Mouse (Mus musculus): ENCODE results near the gene Ppy. TPM values are rescaled to one million over a fixed set of nuclear protein-coding genes. Genes with fewer than 3 reads are reported as not detected.
A peak's percentile ranks its signal among the peaks of the same experiment; 100 is the strongest.

Ppy gene
- polyA plus RNA-seq, 1 experiment from 2014 or later = not detected

- no peaks in the 10 kb centered on the region for H3K36me3 ChIP-seq (ENCODE audit: control insufficient read depth, insufficient read depth)
- no peaks in the 10 kb centered on the region for H3K9me3 ChIP-seq (replicated peaks; ENCODE audit: control insufficient read depth, low read length)
- no peak overlapping the region for H3K27ac ChIP-seq (ENCODE audit: low read length)
- peak overlapping the region; percentile 62 for H3K9ac ChIP-seq (ENCODE audit: low read length)
- H3K27me3 ChIP-seq (ENCODE audit: control insufficient read depth, insufficient read depth, low read length) = peaks cover 2% of the 10 kb centered on the region; the same call in 1 of the 2 replicates
- ATAC-seq (replicated peaks; ENCODE audit: extremely low read depth, insufficient read depth, low FRiP score) = no peak; the same call in 1 of the 2 replicates
- H3K4me1 ChIP-seq (ENCODE audit: control insufficient read depth, insufficient read depth, low read length) = peaks cover 4% of the 10 kb centered on the region; the same call in 1 of the 2 replicates
- peak overlapping the region; percentile 83 for H3K4me2 ChIP-seq (ENCODE audit: low read depth, low read length)
- H3K4me3 ChIP-seq (ENCODE audit: low read length) = peak overlapping the region; percentile 47
- 5% methylated on average over 22 of the region's 23 CpGs for WGBS
Observed at GRCm38 (mm10) chr11:102061236-102061940, 39.7 kb downstream of the Ppy start.

- ATAC-seq (replicated peaks; ENCODE audit: extremely low read depth, insufficient read depth, low FRiP score) = no peak
- WGBS = 28% methylated on average over 9 of the region's 9 CpGs
- H3K36me3 ChIP-seq (ENCODE audit: control insufficient read depth, insufficient read depth) = no peaks in the 10 kb centered on the region
Observed at GRCm38 (mm10) chr11:102053847-102054246, 47.3 kb downstream of the Ppy start.

GRCm38 (mm10) chr11:102053183-102053582 is 47.9 kb downstream of the Ppy start:
- Histone ChIP-seq H3K27ac (ENCODE audit: low read length) (no peak overlapping the region), H3K9me3 (replicated peaks; ENCODE audit: control insufficient read depth, low read length) (no peaks in the 10 kb centered on the region), H3K4me2 (ENCODE audit: low read depth, low read length) (no peak overlapping the region), H3K4me1 (ENCODE audit: control insufficient read depth, insufficient read depth, low read length) (peaks cover 2% of the 10 kb centered on the region; the same call in 1 of the 2 replicates), H3K27me3 (ENCODE audit: control insufficient read depth, insufficient read depth, low read length) (peaks cover 2% of the 10 kb centered on the region; the same call in 1 of the 2 replicates), H3K36me3 (ENCODE audit: control insufficient read depth, insufficient read depth) (no peaks in the 10 kb centered on the region), H3K4me3 (ENCODE audit: low read length) (no peak overlapping the region), H3K9ac (ENCODE audit: low read length) (no peak overlapping the region)
- no peak for ATAC-seq (replicated peaks; ENCODE audit: extremely low read depth, insufficient read depth, low FRiP score)
- WGBS = 61% methylated on average over 7 of the region's 7 CpGs

More at GRCm38 (mm10) chr11:102053847-102054246, 47.3 kb downstream of the Ppy start:
- Histone ChIP-seq H3K4me2 (ENCODE audit: low read depth, low read length) (no peak overlapping the region), H3K4me3 (ENCODE audit: low read length) (no peak overlapping the region), H3K27ac (ENCODE audit: low read length) (no peak overlapping the region), H3K9ac (ENCODE audit: low read length) (no peak overlapping the region), H3K4me1 (ENCODE audit: control insufficient read depth, insufficient read depth, low read length) (peaks cover 2% of the 10 kb centered on the region; the same call in 1 of the 2 replicates), H3K27me3 (ENCODE audit: control insufficient read depth, insufficient read depth, low read length) (peaks cover 4% of the 10 kb centered on the region; the same call in 1 of the 2 replicates), H3K9me3 (replicated peaks; ENCODE audit: control insufficient read depth, low read length) (no peaks in the 10 kb centered on the region)

DNA sequence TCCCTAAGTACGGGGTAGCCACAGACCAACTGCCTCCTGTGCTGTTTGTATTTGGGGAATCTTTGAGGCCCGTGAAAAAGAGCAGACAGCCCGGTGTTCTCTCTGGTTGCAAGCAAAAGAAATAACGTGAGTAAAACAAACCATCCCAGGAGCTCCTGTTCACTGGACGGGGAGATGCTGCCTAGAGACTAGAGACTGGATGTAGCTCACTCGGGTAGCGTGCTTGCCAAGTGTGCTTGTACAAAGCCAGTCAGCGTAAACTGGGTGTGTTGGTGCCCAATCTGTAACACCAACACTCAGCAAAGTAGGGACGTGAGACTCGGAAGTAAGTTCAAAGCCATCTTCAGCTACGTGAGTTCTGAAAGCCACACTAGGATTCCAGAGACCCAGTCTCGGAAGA is 48.4 kb downstream of the Ppy start:
- ATAC-seq (replicated peaks; ENCODE audit: extremely low read depth, insufficient read depth, low FRiP score) = no peak
- Histone ChIP-seq H3K9me3 (replicated peaks; ENCODE audit: control insufficient read depth, low read length) (no peaks in the 10 kb centered on the region), H3K4me2 (ENCODE audit: low read depth, low read length) (no peak overlapping the region), H3K4me1 (ENCODE audit: control insufficient read depth, insufficient read depth, low read length) (peaks cover 2% of the 10 kb centered on the region; the same call in 1 of the 2 replicates), H3K27ac (ENCODE audit: low read length) (peak overlapping the region; percentile 87), H3K4me3 (ENCODE audit: low read length) (no peak overlapping the region), H3K36me3 (ENCODE audit: control insufficient read depth, insufficient read depth) (no peaks in the 10 kb centered on the region), H3K9ac (ENCODE audit: low read length) (no peak overlapping the region), H3K27me3 (ENCODE audit: control insufficient read depth, insufficient read depth, low read length) (peaks cover 2% of the 10 kb centered on the region; the same call in 1 of the 2 replicates)
- WGBS = 77% methylated on average over 12 of the region's 12 CpGs

DNA sequence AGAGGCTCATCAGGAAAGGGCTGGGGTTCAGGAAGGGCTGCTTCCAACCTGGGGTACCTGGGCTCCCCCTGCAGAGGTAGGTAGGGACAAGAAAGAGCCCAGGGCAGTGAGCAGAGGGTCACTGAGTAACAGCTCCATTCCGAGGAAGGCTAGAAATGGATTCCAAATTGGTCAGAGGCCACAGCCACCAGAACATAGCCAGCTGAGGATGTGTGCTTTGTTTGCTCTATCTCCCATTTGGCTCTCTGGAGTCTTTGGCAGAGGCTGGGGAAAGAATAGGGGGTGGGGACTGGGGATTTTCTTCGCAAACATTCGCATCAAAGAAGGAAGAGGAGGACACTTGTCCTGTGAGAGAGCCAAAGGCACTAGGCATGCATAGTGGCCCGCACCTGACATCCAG is 49.2 kb downstream of the Ppy start:
- peak; percentile 45; the same call in 1 of the 2 replicates for ATAC-seq (replicated peaks; ENCODE audit: extremely low read depth, insufficient read depth, low FRiP score)
- WGBS = 43% methylated on average over 4 of the region's 4 CpGs
- Histone ChIP-seq H3K27me3 (ENCODE audit: control insufficient read depth, insufficient read depth, low read length) (peaks cover 2% of the 10 kb centered on the region; the same call in 1 of the 2 replicates), H3K4me1 (ENCODE audit: control insufficient read depth, insufficient read depth, low read length) (peaks cover 2% of the 10 kb centered on the region; the same call in 1 of the 2 replicates), H3K27ac (ENCODE audit: low read length) (peak overlapping the region; percentile 87), H3K4me3 (ENCODE audit: low read length) (no peak overlapping the region), H3K4me2 (ENCODE audit: low read depth, low read length) (no peak overlapping the region), H3K9ac (ENCODE audit: low read length) (0 out of 2 replicates have a peak overlapping the region, but pooled peaks have one; percentile 47), H3K36me3 (ENCODE audit: control insufficient read depth, insufficient read depth) (no peaks in the 10 kb centered on the region), H3K9me3 (replicated peaks; ENCODE audit: control insufficient read depth, low read length) (no peaks in the 10 kb centered on the region)

DNA sequence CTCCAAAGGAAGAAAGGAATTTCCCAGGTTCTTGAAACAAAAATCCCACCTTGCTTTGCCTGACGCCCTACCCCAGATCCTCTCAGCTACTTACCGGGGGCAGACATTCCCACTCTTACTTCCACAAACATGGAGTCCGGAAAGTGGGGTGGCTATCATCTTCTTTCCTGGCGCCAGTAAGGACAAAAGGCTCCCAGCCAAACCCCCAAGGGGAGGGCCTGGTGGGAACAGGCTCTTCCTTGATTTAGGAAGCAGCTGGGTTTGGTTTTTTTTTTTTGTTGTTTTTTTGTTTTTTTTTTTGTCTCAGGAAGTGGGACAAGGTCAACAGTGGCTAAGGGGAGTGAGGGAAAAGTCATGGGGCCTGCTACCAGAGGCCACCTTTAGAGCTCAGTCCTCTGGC is 49.6 kb downstream of the Ppy start:
- Histone ChIP-seq H3K4me2 (ENCODE audit: low read depth, low read length) (0 out of 2 replicates have a peak overlapping the region, but pooled peaks have one; percentile 5), H3K4me3 (ENCODE audit: low read length) (no peak overlapping the region), H3K9me3 (replicated peaks; ENCODE audit: control insufficient read depth, low read length) (no peaks in the 10 kb centered on the region), H3K27me3 (ENCODE audit: control insufficient read depth, insufficient read depth, low read length) (peaks cover 2% of the 10 kb centered on the region; the same call in 1 of the 2 replicates), H3K9ac (ENCODE audit: low read length) (0 out of 2 replicates have a peak overlapping the region, but pooled peaks have one; percentile 47), H3K4me1 (ENCODE audit: control insufficient read depth, insufficient read depth, low read length) (peaks cover 2% of the 10 kb centered on the region; the same call in 1 of the 2 replicates), H3K36me3 (ENCODE audit: control insufficient read depth, insufficient read depth) (no peaks in the 10 kb centered on the region), H3K27ac (ENCODE audit: low read length) (peak overlapping the region; percentile 87)
- peak; percentile 39 for ATAC-seq (replicated peaks; ENCODE audit: extremely low read depth, insufficient read depth, low FRiP score)
- 46% methylated on average over 4 of the region's 4 CpGs for WGBS

Other genes starting within 250 kb of the Ppy start
- gene Meox1, start 206.9 kb downstream of the Ppy start, polyA plus RNA-seq (2015; fragmentation: Nextera tagmentation; extraction: Ambion mirVana) = 14.9 and 15.0 TPM in 2 replicates
- gene Sost, start 134.3 kb downstream of the Ppy start, polyA plus RNA-seq (2015; fragmentation: Nextera tagmentation; extraction: Ambion mirVana) = 2.3 and 2.4 TPM in 2 replicates
- gene Cfap97d1, start 117.0 kb downstream of the Ppy start, polyA plus RNA-seq (2015; fragmentation: Nextera tagmentation; extraction: Ambion mirVana) = not detected in 2 replicates
- gene Dusp3, start 114.3 kb downstream of the Ppy start, polyA plus RNA-seq (2015; fragmentation: Nextera tagmentation; extraction: Ambion mirVana) = 57.3 and 58.8 TPM in 2 replicates
- 4.2 and 4.9 TPM in 2 replicates for gene Mpp3, start 72.9 kb downstream of the Ppy start, polyA plus RNA-seq (2015; fragmentation: Nextera tagmentation; extraction: Ambion mirVana)
- 11.6 TPM in 2 replicates for gene Cd300lg, start 59.8 kb downstream of the Ppy start, polyA plus RNA-seq (2015; fragmentation: Nextera tagmentation; extraction: Ambion mirVana)
- gene Mpp2, start 12.8 kb downstream of the Ppy start, polyA plus RNA-seq (2015; fragmentation: Nextera tagmentation; extraction: Ambion mirVana) = 6.6 and 9.1 TPM in 2 replicates
- not detected in 2 replicates for gene Pyy, start 6.5 kb upstream of the Ppy start, polyA plus RNA-seq (2015; fragmentation: Nextera tagmentation; extraction: Ambion mirVana)
- 0.14 and 0.29 TPM in 2 replicates for gene Nags, start 44.2 kb upstream of the Ppy start, polyA plus RNA-seq (2015; fragmentation: Nextera tagmentation; extraction: Ambion mirVana)
- 33.9 and 35.3 TPM in 2 replicates for gene Tmem101, start 55.1 kb upstream of the Ppy start, polyA plus RNA-seq (2015; fragmentation: Nextera tagmentation; extraction: Ambion mirVana)
- 60.5 and 77.2 TPM in 2 replicates for gene Lsm12, start 84.0 kb upstream of the Ppy start, polyA plus RNA-seq (2015; fragmentation: Nextera tagmentation; extraction: Ambion mirVana)
- 24.4 and 25.0 TPM in 2 replicates for gene G6pc3, start 88.3 kb upstream of the Ppy start, polyA plus RNA-seq (2015; fragmentation: Nextera tagmentation; extraction: Ambion mirVana)
- gene Hdac5, start 128.8 kb upstream of the Ppy start, polyA plus RNA-seq (2015; fragmentation: Nextera tagmentation; extraction: Ambion mirVana) = 86.7 and 96.4 TPM in 2 replicates
- gene BC030867, start 147.6 kb upstream of the Ppy start, polyA plus RNA-seq (2015; fragmentation: Nextera tagmentation; extraction: Ambion mirVana) = 11.8 and 12.3 TPM in 2 replicates
- gene Asb16, start 167.4 kb upstream of the Ppy start, polyA plus RNA-seq (2015; fragmentation: Nextera tagmentation; extraction: Ambion mirVana) = 0.08 and 0.09 TPM in 2 replicates
- 42.6 and 44.9 TPM in 2 replicates for gene Tmub2, start 183.6 kb upstream of the Ppy start, polyA plus RNA-seq (2015; fragmentation: Nextera tagmentation; extraction: Ambion mirVana)
- gene Atxn7l3, start 195.3 kb upstream of the Ppy start, polyA plus RNA-seq (2015; fragmentation: Nextera tagmentation; extraction: Ambion mirVana) = 7.1 and 9.1 TPM in 2 replicates
- gene Ubtf, start 218.4 kb upstream of the Ppy start, polyA plus RNA-seq (2015; fragmentation: Nextera tagmentation; extraction: Ambion mirVana) = 57.8 and 58.9 TPM in 2 replicates

All from heart, embryonic 16.5 days (tissue).